ENCODE assay signal across 7 mouse cellular contexts in the genomic region with DNA sequence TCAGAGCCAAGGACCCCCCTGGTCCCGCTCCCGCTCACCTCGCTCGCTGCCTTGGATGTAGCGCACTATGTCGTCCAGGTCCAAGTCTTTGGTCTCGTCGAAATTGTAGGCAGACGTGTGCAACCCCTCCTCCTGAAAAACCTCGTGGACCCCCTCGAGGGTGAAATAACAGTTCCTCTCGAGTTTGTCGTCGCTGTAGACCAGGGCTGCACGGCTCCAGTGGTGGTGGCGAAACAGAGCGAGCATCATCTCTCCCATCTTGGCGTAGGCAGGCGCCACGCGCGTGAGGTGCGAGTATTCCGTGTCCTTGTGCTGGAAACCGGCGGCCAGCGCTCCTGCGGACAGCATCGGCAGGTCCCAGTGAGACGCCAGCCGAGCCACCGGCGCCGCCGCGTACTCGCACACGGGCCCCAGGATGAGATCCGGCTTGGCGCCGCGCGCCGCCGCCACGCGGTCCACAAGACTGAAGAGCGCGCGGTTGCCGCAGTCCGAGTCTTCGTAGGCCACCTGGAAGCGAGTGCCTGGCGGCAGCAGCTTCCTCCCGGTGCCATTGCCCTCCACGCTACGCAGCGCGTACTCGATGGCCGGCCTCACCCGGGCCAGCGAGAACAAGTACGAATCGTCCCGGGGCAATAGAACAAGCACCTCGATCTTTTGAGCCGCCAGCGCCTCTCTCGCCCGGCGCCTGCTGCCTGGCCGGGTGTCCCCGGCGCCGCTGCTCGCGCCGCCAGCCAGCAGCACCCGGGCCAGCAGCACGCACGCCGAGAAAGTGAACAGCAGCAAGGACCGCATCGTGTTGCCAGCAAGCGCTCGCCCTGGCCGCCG. TPM values are rescaled to one million over a fixed set of nuclear protein-coding genes. Genes with fewer than 3 reads are reported as not detected.
DNase-seq lines count a peak whose midpoint lies in the region; ATAC-seq lines count a peak whose summit lies in the region.

No protein-coding gene starts in this region.

- no peaks in the 10 kb centered on the region for H3K9me3 ChIP-seq in hindbrain, embryonic 16.5 days (ENCODE audit: control insufficient read depth, low read length)

- no peak overlapping the region for H3K27ac ChIP-seq in hindbrain, embryonic 16.5 days (ENCODE audit: low read depth, low read length)

- peak overlapping the region; percentile 56 for H3K4me3 ChIP-seq in hindbrain, embryonic 16.5 days (ENCODE audit: low read length)

- H3K4me1 ChIP-seq in hindbrain, embryonic 16.5 days (ENCODE audit: control insufficient read depth, insufficient read depth, low read depth, low read length), result peaks cover 36% of the 10 kb centered on the region

- H3K4me2 ChIP-seq in hindbrain, embryonic 16.5 days (ENCODE audit: low read length), result peak overlapping the region; percentile 99

- peak overlapping the region; percentile 60 for H3K9ac ChIP-seq in hindbrain, embryonic 16.5 days (ENCODE audit: low read depth, low read length)

- no peaks in the 10 kb centered on the region for H3K36me3 ChIP-seq in hindbrain, embryonic 16.5 days (ENCODE audit: control insufficient read depth, insufficient read depth, low read length)

- peaks cover 20% of the 10 kb centered on the region for H3K27me3 ChIP-seq in hindbrain, embryonic 16.5 days (replicated peaks; ENCODE audit: control insufficient read depth, insufficient read depth, low read length)

- 1% methylated on average over 90 of the region's 90 CpGs for WGBS in hindbrain, embryonic 16.5 days

- ATAC-seq in hindbrain, embryonic 16.5 days, result peak; percentile 66

- DNase-seq in Muller cell, postnatal 12 days (ENCODE audit: inconsistent ontology term), result peak; percentile 72
- DNase-seq in adrenal gland, postnatal 10 days, result peak; percentile 64
- peak; percentile 36 for DNase-seq in forelimb bud, embryonic 11.5 days (ENCODE audit: low read depth, low spot score)
- DNase-seq in liver, result peak; percentile 7
- peak; percentile 71 for DNase-seq in neural tube, embryonic 10.5 days (ENCODE audit: extremely low spot score, low spot score)
- DNase-seq in spleen, postnatal 10 days (ENCODE audit: low spot score in 2 of 2), result no peak

RNA-seq across cellular contexts. Expression of gene Npr3, which starts 2.0 kb away (rescaled TPM):
- total RNA-seq in adrenal gland, postnatal 10 days (2021), result 10 to 100 TPM; 28.4 to 36.5 TPM
- 1.1 and 1.3 TPM in 2 replicates for polyA plus RNA-seq in hindbrain, embryonic 16.5 days (2015; fragmentation: Nextera tagmentation; extraction: Ambion mirVana)

Comparison
In these comparisons a context has a peak if more than half of its experiments do, and no peak if none do; other contexts are left out.
1. DNase-seq: peak in Muller cell, postnatal 12 days (single experiment), adrenal gland, postnatal 10 days (single experiment), forelimb bud, embryonic 11.5 days (single experiment), liver (single experiment) and neural tube, embryonic 10.5 days (single experiment); none in spleen, postnatal 10 days (0 of 2).